Mouse (Mus musculus) limb, embryonic 14.5 days (tissue): ENCODE results near the gene Hist1h4c. TPM values are rescaled to one million over a fixed set of nuclear protein-coding genes. Genes with fewer than 3 reads are reported as not detected.
"Not testable (repeated sequence)": the region's sequence is repeated elsewhere in the genome, so short reads cannot be mapped to it uniquely, and the experiment has no call there.

Experiments
- ATAC-seq: fragments of 200-750 bp; cut with Nextera tagmentation; 2 replicates; pipeline ENCODE4 v1.8.0; 2017; ENCODE audit warnings: low read depth, moderate number of reproducible peaks, moderate TSS enrichment; ENCODE audit not compliant: low FRiP score
- DNase-seq: peaks from one replicate; pipeline ENCODE4 v3.0.0-alpha.2; 2015; ENCODE audit warnings: low spot score
- H3K27ac ChIP-seq: fragments of 300-500 bp; sonication (generic); replicated peaks from 2 replicates; pipeline ENCODE4 v1.5.1; 2014; ENCODE audit warnings: low read depth, mild to moderate bottlenecking, low read length, moderate library complexity, mixed read lengths
- H3K27me3 ChIP-seq: fragments of 300-500 bp; sonication (generic); 2 replicates; pipeline ENCODE4 v1.6.1; 2014; ENCODE audit warnings: low read length, mixed read lengths; ENCODE audit not compliant: control insufficient read depth, insufficient read depth
- H3K36me3 ChIP-seq: fragments of 300-500 bp; sonication (generic); 2 replicates; pipeline ENCODE4 v1.6.1; 2014; ENCODE audit warnings: mild to moderate bottlenecking, low read length, moderate library complexity, mixed read lengths; ENCODE audit not compliant: control insufficient read depth, insufficient read depth
- H3K4me1 ChIP-seq: fragments of 300-500 bp; sonication (generic); 2 replicates; pipeline ENCODE4 v1.6.1; 2014; ENCODE audit warnings: antibody characterized with exemption, low read length, mixed read lengths; ENCODE audit not compliant: control insufficient read depth, insufficient read depth
- H3K4me2 ChIP-seq: fragments of 300-500 bp; sonication (generic); replicated peaks from 2 replicates; pipeline ENCODE4 v1.6.1; 2014; ENCODE audit warnings: low read depth, mild to moderate bottlenecking, low read length, moderate library complexity; ENCODE audit not compliant: severe bottlenecking
- H3K4me3 ChIP-seq: fragments of 300-500 bp; sonication (generic); replicated peaks from 2 replicates; pipeline ENCODE4 v1.5.1; 2014; ENCODE audit warnings: low read length
- H3K9ac ChIP-seq: fragments of 300-500 bp; sonication (generic); 2 replicates; pipeline ENCODE4 v1.6.1; 2014; ENCODE audit warnings: mild to moderate bottlenecking, low read depth, low read length, moderate library complexity; ENCODE audit not compliant: severe bottlenecking
- H3K9me3 ChIP-seq: fragments of 300-500 bp; sonication (generic); 2 replicates; pipeline ENCODE4 v1.6.1; 2016; ENCODE audit warnings: low read length; ENCODE audit not compliant: control insufficient read depth
- POLR2A ChIP-seq: fragments of 200-500 bp; IDR thresholded peaks from 2 replicates; pipeline ENCODE4 v1.8.0; 2012; ENCODE audit warnings: inconsistent platforms, mild to moderate bottlenecking, moderate library complexity, borderline replicate concordance; ENCODE audit not compliant: insufficient read depth, insufficient read length; ENCODE audit errors: extremely low read depth
- WGBS: fragments of 180-500 bp; shearing (Covaris S2); extraction: QIAGEN DNeasy Blood & Tissue Kit; methylation state at CpG from one replicate; pipeline ENCODE4 v1.1.7; 2014; 5-methylcytosine and 5-hydroxymethylcytosine counted together
- polyA plus RNA-seq, 2 experiments: library from polyadenylated mRNA; depleted of rRNA in 1 of 2; stranded (reverse) in 1 of 2; unstranded in 1 of 2; fragments of >200 nt; fragmentation: Nextera tagmentation in 1 of 2; extraction: Ambion mirVana in 1 of 2; gene quantifications; 2 replicates each; pipeline versions ENCODE4 v1.2.1 to v1.2.3; 2012 to 2014

Hist1h4c gene
- polyA plus RNA-seq, 2 experiments: 8.7 to 10.0 TPM

DNA sequence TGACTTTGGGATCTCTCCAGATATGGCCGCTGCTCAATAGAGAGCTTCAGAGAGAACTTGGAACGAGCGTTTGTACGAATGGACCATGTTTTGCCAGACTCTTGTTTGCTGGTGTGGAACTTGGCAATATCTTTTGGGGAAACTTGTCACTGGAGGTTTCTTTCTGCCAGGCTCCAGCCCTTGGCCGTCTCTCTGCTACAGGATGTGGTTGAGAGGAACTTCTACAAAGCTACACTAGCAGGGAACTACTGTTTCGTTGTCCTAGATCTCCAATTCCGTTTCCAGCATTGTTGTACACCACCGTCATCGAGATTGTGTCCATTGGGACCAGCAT lies 30.9 kb upstream of the Hist1h4c start:
- H3K27me3 ChIP-seq: no peaks in the 10 kb centered on the region
- WGBS: 96% methylated on average over 9 of the region's 9 CpGs
- no peaks in the 10 kb centered on the region for H3K9me3 ChIP-seq
- ATAC-seq (no peak), DNase-seq (no peak)
- no peak for TF ChIP-seq POLR2A
- H3K27ac ChIP-seq: no peak overlapping the region
- H3K4me1 ChIP-seq: no peaks in the 10 kb centered on the region
- H3K4me2 ChIP-seq: no peak overlapping the region
- no peak overlapping the region for H3K9ac ChIP-seq
- no peaks in the 10 kb centered on the region for H3K36me3 ChIP-seq
- H3K4me3 ChIP-seq: no peak overlapping the region

DNA sequence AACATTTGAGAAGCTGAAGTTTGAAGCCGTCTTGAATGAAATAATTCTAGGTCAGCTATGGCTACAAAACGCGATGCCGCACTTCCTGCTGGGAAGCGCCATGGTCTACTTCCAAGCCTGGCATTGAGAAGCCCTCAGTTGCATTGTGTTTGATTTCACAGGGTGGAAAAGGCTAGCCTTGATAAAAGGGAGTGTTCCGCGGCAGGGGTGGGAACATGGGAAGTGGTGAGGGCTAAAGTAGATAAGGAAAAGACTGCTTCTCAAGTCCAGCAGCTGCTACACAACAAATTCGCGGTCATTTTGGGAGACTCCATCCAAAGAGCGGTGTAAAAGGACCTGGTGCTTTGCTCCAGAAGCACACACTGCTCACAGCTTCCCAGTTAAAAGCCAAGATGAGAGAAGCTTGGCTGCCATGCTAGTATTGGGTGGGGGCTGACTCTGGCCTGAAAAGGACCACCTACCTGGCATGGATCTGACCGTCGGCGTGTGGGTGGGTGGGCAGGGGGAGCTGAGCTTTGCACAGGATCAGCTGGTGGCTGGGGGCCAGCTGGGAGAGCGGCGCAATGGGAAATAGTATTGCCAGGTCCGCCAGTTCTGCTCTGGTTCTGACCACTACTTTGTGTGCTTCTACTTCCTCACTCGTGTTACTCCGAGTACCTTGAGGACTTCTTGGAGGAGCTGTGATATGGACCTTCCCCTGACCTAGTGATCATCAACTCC lies 30.4 kb upstream of the Hist1h4c start:
- H3K4me3 ChIP-seq: no peak overlapping the region
- H3K4me1 ChIP-seq: no peaks in the 10 kb centered on the region
- TF ChIP-seq POLR2A: no peak
- no peak overlapping the region for H3K9ac ChIP-seq
- H3K36me3 ChIP-seq: no peaks in the 10 kb centered on the region
- no peaks in the 10 kb centered on the region for H3K27me3 ChIP-seq
- no peaks in the 10 kb centered on the region for H3K9me3 ChIP-seq
- no peak for ATAC-seq
- 93% methylated on average over 18 of the region's 18 CpGs for WGBS
- no peak for DNase-seq
- H3K4me2 ChIP-seq: no peak overlapping the region
- H3K27ac ChIP-seq: no peak overlapping the region

DNA sequence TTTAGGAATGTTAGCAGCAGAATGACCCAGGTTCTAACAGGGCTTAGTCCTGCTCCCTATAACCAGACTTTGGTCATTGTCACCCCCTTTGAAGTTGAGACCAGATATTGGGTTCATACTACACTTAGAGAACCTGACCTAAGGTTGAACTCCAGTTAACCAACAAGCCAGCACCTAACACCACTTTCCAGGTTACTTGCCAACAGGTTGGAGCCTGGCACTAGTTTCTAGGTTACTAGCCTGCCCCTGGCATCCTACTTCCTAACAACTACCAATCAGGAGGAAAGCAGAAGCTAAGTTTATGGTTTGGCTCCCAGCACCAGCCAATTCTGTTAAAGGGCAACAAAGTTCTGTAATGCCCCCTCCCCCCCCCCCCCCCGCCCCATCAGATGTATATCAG lies 27.0 kb upstream of the Hist1h4c start:
- Histone ChIP-seq H3K27ac (no peak overlapping the region), H3K9ac (no peak overlapping the region), H3K27me3 (no peaks in the 10 kb centered on the region), H3K4me1 (no peaks in the 10 kb centered on the region), H3K4me3 (no peak overlapping the region), H3K9me3 (no peaks in the 10 kb centered on the region), H3K4me2 (no peak overlapping the region), H3K36me3 (no peaks in the 10 kb centered on the region)
- TF ChIP-seq POLR2A: no peak
- no peak for DNase-seq
- ATAC-seq: no peak
- 33% methylated on average over 1 of the region's 1 CpGs for WGBS

DNA sequence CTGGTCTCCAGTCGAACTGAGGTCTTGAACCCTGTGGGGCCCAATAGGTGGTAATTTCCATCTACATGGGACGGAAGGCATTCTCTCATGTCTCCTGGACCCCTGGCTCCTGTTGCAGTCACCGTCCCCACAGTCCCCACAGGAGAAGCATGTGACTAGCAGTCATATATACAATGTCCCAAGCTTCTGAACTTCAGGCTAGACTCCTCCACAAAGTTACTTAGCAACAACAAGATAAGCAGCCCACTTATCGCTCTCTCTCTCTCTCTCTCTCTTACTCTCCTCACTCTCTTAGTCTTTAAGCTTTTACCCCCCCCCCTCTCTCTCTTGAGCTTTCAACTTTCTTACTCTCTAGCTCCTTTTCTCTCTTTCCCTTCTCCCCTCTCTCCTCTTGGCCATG lies 26.0 kb upstream of the Hist1h4c start:
- no peak overlapping the region for H3K9ac ChIP-seq
- no peak overlapping the region for H3K4me3 ChIP-seq
- H3K9me3 ChIP-seq: no peaks in the 10 kb centered on the region
- no peaks in the 10 kb centered on the region for H3K27me3 ChIP-seq
- no peak for TF ChIP-seq POLR2A
- no peaks in the 10 kb centered on the region for H3K4me1 ChIP-seq
- DNase-seq (no peak), ATAC-seq (no peak)
- H3K4me2 ChIP-seq: no peak overlapping the region
- H3K27ac ChIP-seq: no peak overlapping the region
- WGBS: 87% methylated on average over 4 of the region's 4 CpGs
- H3K36me3 ChIP-seq: no peaks in the 10 kb centered on the region

DNA sequence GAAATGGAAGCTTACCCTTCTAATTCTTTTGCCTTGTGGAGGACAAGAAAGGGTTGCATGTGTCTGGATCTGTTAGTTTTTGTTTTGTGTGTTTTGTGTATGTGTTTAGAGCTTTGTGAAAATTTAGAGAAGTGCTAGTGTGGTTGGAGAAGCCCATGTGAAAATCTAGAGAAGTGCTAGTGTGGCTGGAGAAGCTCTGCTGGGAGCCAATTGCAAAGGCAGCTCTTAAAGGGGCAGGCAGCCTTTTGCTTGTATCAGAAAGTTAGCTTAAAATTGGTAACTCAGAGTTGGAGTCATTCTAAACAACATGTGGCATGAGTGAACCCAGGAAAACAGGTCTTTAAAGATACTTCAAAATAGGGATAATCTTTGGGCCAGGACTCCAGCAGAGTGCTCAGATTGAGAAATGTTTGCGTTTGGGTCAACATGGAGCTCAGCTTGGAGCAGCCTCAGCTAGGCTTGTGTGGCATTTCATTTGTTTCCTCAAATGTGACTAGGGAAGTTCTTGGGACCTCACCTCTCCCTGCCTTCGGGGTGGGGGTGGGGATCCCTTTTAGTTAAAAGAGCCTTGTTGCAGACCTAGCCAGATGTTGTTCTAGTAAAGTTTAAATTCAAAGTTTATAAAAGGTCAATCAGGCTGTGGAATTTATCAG lies 19.5 kb upstream of the Hist1h4c start:
- not testable (repeated sequence) for H3K9me3 ChIP-seq, H3K4me1 ChIP-seq, H3K9ac ChIP-seq, H3K27me3 ChIP-seq, H3K4me3 ChIP-seq, H3K36me3 ChIP-seq, H3K27ac ChIP-seq, H3K4me2 ChIP-seq, DNase-seq, ATAC-seq
- WGBS: 8% methylated on average over 2 of the region's 2 CpGs

DNA sequence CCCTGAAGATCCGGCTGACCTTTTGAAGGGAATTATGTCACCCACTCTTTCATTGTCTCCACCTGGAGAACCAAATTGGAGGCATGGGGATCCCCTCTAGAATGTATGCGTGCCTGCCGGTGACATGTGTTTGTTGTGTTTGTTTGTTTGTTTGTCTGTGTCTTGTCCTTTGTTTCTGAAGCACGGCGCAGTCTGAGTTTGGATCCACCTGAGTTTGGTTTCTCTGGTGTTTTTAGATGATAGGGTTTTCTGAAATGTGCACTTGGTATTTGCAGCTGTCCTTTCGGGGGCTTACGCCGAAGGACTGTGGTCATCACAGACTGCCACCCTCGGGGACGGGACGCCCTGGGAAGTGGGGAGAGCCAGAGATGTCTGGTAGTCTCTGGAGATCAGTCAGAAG lies 18.9 kb upstream of the Hist1h4c start:
- ATAC-seq (no peak), DNase-seq (no peak)
- H3K9ac ChIP-seq: no peak overlapping the region
- no peak overlapping the region for H3K4me3 ChIP-seq
- no peaks in the 10 kb centered on the region for H3K27me3 ChIP-seq
- H3K4me1 ChIP-seq: 0 out of 2 replicates have a peak, but pooled peaks cover 5% of the 10 kb centered on the region
- H3K9me3 ChIP-seq: no peaks in the 10 kb centered on the region
- WGBS: 55% methylated on average over 11 of the region's 11 CpGs
- no peak overlapping the region for H3K27ac ChIP-seq
- no peak overlapping the region for H3K4me2 ChIP-seq
- H3K36me3 ChIP-seq: no peaks in the 10 kb centered on the region
- TF ChIP-seq POLR2A: no peak
